Mouse (Mus musculus) heart, embryonic 14.5 days (tissue): ENCODE results near the gene Irs3. TPM values are rescaled to one million over a fixed set of nuclear protein-coding genes. Genes with fewer than 3 reads are reported as not detected.
A peak's percentile ranks its signal among the peaks of the same experiment; 100 is the strongest.

Experiments used
- ATAC-seq: fragments of 200-750 bp; cut with Nextera tagmentation; 2 replicates; pipeline ENCODE4 v1.8.0; 2017; ENCODE audit warnings: low read depth, moderate TSS enrichment; ENCODE audit not compliant: insufficient number of reproducible peaks, insufficient read depth, low FRiP score
- H3K27ac ChIP-seq, 2 experiments: fragments of 200-500 bp in 1 of 2; fragments of 300-500 bp in 1 of 2; sonication (generic) in 1 of 2; replicated peaks in 1 of 2; 2 replicates each; pipeline ENCODE4 v1.5.1; 2012 to 2014; ENCODE audit warnings: low read depth in 2 of 2, low read length in 2 of 2, control low read depth in 1 of 2, mild to moderate bottlenecking in 1 of 2, mixed read lengths in 1 of 2; ENCODE audit not compliant: control insufficient read depth in 1 of 2, insufficient read depth in 1 of 2
- H3K27me3 ChIP-seq: fragments of 300-500 bp; sonication (generic); 2 replicates; pipeline ENCODE4 v1.6.1; 2014; ENCODE audit warnings: mild to moderate bottlenecking, low read length, control low read depth; ENCODE audit not compliant: control insufficient read depth, insufficient read depth
- H3K36me3 ChIP-seq: fragments of 300-500 bp; sonication (generic); 2 replicates; pipeline ENCODE4 v1.6.1; 2014; ENCODE audit warnings: mild to moderate bottlenecking, control low read depth, low read length, mixed read lengths; ENCODE audit not compliant: control insufficient read depth, insufficient read depth
- H3K4me1 ChIP-seq, 2 experiments: fragments of 200-500 bp in 1 of 2; fragments of 300-500 bp in 1 of 2; sonication (generic) in 1 of 2; 2 replicates each; pipeline ENCODE4 v1.6.1; 2012 to 2014; ENCODE audit warnings: low read length in 2 of 2, control low read depth in 1 of 2, mixed read lengths in 1 of 2; ENCODE audit not compliant: control insufficient read depth in 2 of 2, insufficient read depth in 2 of 2
- H3K4me2 ChIP-seq: fragments of 300-500 bp; sonication (generic); 2 replicates; pipeline ENCODE4 v1.6.1; 2014; ENCODE audit warnings: mild to moderate bottlenecking, low read length
- H3K4me3 ChIP-seq, 2 experiments: fragments of 200-500 bp in 1 of 2; fragments of 300-500 bp in 1 of 2; sonication (generic) in 1 of 2; 2 replicates each; pipeline ENCODE4 v1.5.1; 2012 to 2014; ENCODE audit warnings: low read length in 2 of 2, mild to moderate bottlenecking in 2 of 2, control low read depth in 1 of 2, low read depth in 1 of 2, moderate library complexity in 1 of 2; ENCODE audit not compliant: control insufficient read depth in 1 of 2, insufficient read depth in 1 of 2
- H3K9ac ChIP-seq: fragments of 300-500 bp; sonication (generic); 2 replicates; pipeline ENCODE4 v1.6.1; 2014; ENCODE audit warnings: mild to moderate bottlenecking, low read length
- H3K9me3 ChIP-seq: fragments of 300-500 bp; sonication (generic); 2 replicates; pipeline ENCODE4 v1.6.1; 2016; ENCODE audit warnings: low read length, control low read depth; ENCODE audit not compliant: control insufficient read depth
- WGBS: fragments of 180-500 bp; shearing (Covaris S2); extraction: QIAGEN DNeasy Blood & Tissue Kit; methylation state at CpG from one replicate; pipeline ENCODE4 v1.1.7; 2014; 5-methylcytosine and 5-hydroxymethylcytosine counted together
- polyA plus RNA-seq: library from polyadenylated mRNA; unstranded; fragments of >200 nt; fragmentation: Nextera tagmentation; extraction: Ambion mirVana; gene quantifications from 2 replicates; pipeline ENCODE4 v1.2.1, GENCODE M21; 2014

Irs3 gene
- polyA plus RNA-seq, 1 experiment from 2014 or later: 0.11 TPM

DNA sequence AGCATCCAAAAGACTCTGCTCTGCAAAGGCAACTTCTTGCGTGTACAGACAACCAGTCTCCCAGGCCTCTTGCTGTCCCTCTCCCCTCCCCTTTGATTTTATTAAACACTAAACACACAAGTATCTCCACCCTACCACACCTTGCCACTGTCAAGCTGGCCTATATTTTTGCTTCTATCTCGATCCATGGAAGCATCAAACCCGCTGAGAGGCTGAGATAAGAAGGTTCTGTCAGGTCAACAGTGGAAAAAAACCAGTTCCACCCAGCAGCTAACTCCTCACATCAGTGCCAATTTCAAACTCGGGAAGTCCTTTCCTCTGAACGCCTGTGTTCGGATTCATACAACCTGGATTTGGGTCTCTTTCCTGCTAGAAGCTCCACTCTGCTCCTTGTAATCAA, 27.5 kb upstream of the Irs3 start:
- Histone ChIP-seq H3K27ac (peak overlapping the region in 1 of 2 experiments; percentile 0; a peak in 1 of 4 replicates), H3K36me3 (0 out of 2 replicates have a peak, but pooled peaks cover 7% of the 10 kb centered on the region), H3K27me3 (no peaks in the 10 kb centered on the region), H3K4me2 (no peak overlapping the region), H3K9me3 (no peaks in the 10 kb centered on the region), H3K4me1 (peaks cover 22 to 24% of the 10 kb centered on the region in 2 experiments), H3K4me3 (no peak overlapping the region), H3K9ac (no peak overlapping the region)
- WGBS: 67% methylated on average over 6 of the region's 6 CpGs
- ATAC-seq: no peak

DNA sequence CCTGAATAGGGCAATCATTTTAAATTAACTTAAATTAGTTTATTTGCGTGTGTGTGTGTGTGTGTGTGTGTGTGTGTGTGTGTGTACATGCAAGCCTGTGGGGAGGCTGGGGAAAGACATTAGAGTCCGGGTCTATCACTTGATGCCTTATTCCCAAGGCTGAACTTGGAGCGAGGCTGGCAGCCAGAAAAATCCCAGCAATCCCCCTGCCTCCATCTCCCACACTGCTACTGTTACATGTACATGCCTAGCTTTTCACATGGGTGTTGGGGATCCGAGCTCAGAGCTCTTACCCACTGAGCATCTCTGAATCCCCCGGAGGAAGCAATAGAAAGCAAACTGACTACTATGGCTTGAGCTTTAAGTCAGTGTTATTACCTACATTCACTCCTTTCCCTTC, 26.8 kb upstream of the Irs3 start:
- 71% methylated on average over 5 of the region's 5 CpGs for WGBS
- H3K27ac ChIP-seq: peak overlapping the region; percentile 88 to 90
- no peak for ATAC-seq
- H3K4me1 ChIP-seq: peaks cover 22 to 24% of the 10 kb centered on the region in 2 experiments
- no peaks in the 10 kb centered on the region for H3K27me3 ChIP-seq
- H3K9me3 ChIP-seq: no peaks in the 10 kb centered on the region
- H3K9ac ChIP-seq: no peak overlapping the region
- no peak overlapping the region for H3K4me3 ChIP-seq
- H3K4me2 ChIP-seq: no peak overlapping the region; the same call in 1 of the 2 replicates
- 0 out of 2 replicates have a peak, but pooled peaks cover 7% of the 10 kb centered on the region for H3K36me3 ChIP-seq

DNA sequence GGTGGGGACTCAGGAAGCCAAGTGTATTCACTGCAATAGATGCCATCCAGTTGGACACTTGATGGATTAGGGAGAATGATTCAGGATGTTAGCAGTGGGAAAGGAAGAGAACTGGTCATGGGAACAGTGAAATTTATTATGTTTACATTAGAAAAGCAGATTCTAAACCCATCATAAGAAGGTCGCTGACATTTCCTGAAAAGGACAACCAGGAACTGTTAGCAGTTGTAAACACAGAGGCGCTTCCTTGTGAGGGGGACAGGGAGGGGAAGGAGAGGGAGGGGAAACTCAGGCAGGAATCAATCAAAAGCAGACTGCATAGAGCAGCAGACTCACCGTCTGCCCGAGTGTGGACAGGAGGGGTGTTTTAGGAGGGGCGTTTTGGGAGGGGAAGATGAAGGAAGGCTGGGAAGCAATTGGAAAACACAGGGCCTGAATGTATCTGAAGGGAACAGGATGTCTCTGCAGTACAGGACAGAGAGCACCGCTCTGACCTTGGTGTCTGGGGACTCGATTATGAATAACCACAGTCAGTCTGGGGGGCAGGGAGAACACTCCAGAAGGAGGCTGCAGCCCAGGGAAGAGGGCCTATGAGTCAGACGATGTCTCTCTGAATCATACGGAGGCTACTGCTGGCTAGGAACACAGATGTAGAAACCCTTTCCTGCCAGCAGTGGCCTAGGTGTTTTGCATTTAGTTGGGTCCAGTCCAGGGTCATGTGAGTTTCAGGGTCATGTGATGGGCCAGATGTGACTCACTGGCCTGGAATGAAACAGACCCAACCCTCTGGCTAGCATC, 26.1 kb upstream of the Irs3 start:
- 13% methylated on average over 9 of the region's 9 CpGs for WGBS
- Histone ChIP-seq H3K4me2 (peak overlapping the region; percentile 42), H3K4me1 (peaks cover 22 to 24% of the 10 kb centered on the region in 2 experiments), H3K27me3 (no peaks in the 10 kb centered on the region), H3K4me3 (no peak overlapping the region), H3K27ac (peak overlapping the region; percentile 88 to 90), H3K9ac (peak overlapping the region; percentile 16), H3K9me3 (no peaks in the 10 kb centered on the region), H3K36me3 (peaks cover 10% of the 10 kb centered on the region)
- peak; percentile 79 for ATAC-seq

DNA sequence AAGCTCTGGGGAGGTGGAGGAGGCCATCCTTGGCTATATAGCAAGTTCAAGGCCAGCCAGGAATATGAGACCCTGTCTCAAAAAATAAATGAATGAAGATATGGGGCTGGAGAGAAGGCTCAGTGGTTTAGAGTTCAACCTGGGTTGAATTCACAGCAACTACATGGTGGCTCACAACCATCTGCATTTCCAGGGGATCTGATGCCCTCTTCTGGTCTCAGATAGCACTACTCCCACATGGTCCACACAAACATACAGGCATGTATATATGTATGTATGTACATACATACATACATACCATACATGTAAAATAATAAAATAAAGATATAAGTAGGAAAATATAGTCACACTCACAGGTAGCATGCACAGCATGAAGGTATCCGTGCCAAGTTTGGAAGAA, 24.7 kb upstream of the Irs3 start:
- WGBS: 92% methylated on average over 1 of the region's 1 CpGs
- Histone ChIP-seq H3K9ac (no peak overlapping the region), H3K4me1 (peaks cover 22 to 24% of the 10 kb centered on the region in 2 experiments), H3K4me2 (no peak overlapping the region), H3K27me3 (no peaks in the 10 kb centered on the region), H3K36me3 (peaks cover 19% of the 10 kb centered on the region), H3K27ac (no peak overlapping the region), H3K9me3 (no peaks in the 10 kb centered on the region), H3K4me3 (no peak overlapping the region)
- ATAC-seq: no peak

DNA sequence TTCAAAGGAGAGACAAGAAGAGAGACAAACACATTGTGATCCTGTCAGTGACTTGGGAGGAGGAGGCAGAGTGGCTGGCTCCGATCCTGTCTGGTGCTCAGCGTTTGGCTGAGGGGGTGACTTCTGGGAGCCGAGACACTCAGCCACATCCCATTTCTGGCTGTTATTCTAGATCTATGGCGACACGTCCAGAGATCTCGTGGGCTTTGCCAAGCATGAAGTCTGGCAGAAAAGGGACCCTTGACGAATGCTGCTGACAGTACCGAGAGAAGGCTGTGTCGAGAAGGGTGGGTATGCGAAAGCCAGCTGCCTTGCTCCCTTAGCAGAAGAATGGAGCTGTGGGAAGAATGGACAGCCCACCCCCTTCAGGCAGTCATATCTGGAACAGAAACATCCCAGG, 23.5 kb upstream of the Irs3 start:
- H3K9me3 ChIP-seq: no peaks in the 10 kb centered on the region
- WGBS: 40% methylated on average over 10 of the region's 10 CpGs
- no peaks in the 10 kb centered on the region for H3K27me3 ChIP-seq
- no peak overlapping the region for H3K4me3 ChIP-seq
- H3K9ac ChIP-seq: no peak overlapping the region
- H3K36me3 ChIP-seq: peaks cover 31% of the 10 kb centered on the region
- H3K27ac ChIP-seq: peak overlapping the region; percentile 21 to 54; a peak in 3 of 4 replicates
- ATAC-seq: no peak
- peak overlapping the region; percentile 28; the same call in 1 of the 2 replicates for H3K4me2 ChIP-seq
- H3K4me1 ChIP-seq: peaks cover 22 to 24% of the 10 kb centered on the region in 2 experiments

DNA sequence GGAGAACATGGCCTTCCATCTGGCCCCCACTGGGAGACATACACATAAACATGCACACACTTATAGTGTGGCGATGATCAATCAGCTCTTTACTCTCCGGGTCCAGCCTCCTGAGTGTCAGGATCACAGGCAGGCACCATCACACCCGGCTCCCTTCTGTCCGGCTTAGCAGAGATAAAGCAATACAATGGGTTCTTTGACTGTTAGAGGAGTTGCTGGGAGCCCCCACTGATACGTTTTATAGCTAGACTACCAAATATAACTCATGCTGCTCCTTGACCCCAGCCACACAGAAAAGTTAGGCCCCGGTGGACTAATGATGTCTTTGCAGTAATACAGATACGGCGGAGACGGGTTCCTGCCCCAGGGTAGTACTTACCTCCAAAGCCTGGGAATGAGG, 17.5 kb upstream of the Irs3 start:
- Histone ChIP-seq H3K9ac (no peak overlapping the region), H3K27me3 (no peaks in the 10 kb centered on the region), H3K4me1 (peaks cover 0 to 2% of the 10 kb centered on the region in 2 experiments; a peak in 1 of 4 replicates), H3K4me2 (no peak overlapping the region), H3K27ac (no peak overlapping the region), H3K9me3 (no peaks in the 10 kb centered on the region), H3K4me3 (no peak overlapping the region), H3K36me3 (peaks cover 69% of the 10 kb centered on the region)
- WGBS: 60% methylated on average over 9 of the region's 9 CpGs
- ATAC-seq: no peak

DNA sequence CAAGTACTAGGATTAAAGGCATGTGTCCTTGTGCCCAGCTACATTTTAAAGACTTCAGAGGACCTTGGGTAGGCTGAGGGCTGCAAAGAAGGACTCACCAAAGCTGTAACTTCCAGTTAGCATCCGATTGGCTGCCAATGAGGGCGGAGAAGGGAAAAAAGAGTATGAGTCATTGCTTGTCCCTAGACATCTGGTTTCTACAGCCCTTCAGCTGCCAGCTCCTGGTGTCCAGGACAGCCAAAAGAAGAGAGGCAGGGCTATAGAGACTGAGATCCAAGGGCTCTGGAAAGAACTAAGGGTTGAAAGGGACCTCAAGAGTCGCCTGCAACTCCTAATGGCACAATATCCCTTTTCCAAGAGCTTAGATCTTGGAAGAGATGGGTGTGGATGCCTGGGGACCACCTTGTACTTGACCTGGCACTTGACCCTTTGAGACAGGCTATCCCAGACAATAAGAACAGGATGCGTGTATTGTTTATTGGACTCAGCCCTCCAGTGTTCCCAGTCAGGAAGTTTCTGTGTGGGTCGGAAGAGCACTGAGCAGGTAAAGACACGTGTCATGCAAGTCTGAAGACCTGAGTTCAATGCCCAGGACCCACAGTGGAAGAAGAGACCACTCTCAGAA, 14.7 kb upstream of the Irs3 start:
- Histone ChIP-seq H3K36me3 (peaks cover 55% of the 10 kb centered on the region), H3K27ac (no peak overlapping the region; a peak in 1 of 4 replicates), H3K4me1 (peaks cover 3 to 4% of the 10 kb centered on the region in 2 experiments; a peak in 2 of 4 replicates), H3K27me3 (no peaks in the 10 kb centered on the region), H3K9ac (no peak overlapping the region), H3K4me2 (no peak overlapping the region), H3K9me3 (no peaks in the 10 kb centered on the region), H3K4me3 (no peak overlapping the region)
- 79% methylated on average over 6 of the region's 6 CpGs for WGBS
- no peak for ATAC-seq
